Mouse (Mus musculus): ENCODE measurements at regions not wholly inside any gene's neighbourhood (a gene's known extent, or its start where the extent isn't known, plus 50 kb on each side); places are given as distances from the start of the nearest gene placed in this dataset.

DNA sequence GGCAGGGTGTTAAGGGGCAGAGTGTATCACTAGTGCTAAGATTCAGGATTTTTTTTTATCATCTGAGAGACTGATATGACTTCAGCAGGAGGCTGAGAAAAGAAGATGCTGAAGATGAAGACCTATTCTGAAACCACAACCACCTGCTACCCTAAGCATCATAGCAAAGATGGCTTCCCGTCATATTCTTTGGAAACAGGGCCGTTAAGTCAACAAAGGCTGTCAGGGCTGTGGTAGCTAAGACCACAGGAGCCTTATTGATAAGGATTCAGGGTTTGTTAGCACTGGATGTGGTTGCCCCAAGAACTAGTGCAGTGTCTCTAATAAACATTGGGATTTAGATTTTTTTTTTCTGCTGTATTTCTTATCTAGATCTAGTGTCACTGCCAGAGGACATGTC lies 56.7 kb upstream of the Rasgrp1 start:
- DNase-seq, result no peak

DNA sequence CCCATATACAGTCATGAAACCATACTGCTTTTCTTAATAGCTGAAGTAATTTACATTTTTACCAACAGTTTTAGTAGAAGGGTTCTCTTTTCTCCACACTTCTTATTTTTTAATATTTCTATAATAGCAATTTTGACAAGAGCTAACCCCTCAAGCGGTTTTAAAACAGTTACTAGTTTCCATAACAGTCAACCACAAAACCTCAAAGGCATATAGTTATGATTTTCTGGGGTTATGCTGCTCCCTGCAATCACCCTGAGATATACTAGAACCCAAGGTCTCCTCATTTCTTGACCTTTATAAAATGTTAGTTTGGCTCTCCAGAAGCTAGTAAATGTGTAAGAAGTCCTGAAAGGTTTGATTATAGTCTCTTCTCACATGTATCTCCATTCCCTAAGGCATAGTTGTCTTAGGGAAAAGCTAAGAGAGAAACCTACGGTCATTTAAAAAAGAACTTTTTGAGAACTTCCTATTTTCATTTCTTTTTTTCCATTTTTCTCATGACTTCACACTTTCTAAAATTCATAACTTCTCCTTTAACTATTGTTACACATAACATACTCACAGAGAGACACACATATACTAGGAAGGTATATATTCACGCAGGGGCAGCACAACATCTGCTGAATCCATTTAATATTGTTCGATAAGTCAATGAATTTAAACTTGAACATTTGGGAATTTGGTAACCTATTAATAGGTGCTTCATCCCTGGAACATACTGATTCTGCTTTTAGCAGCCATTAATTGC lies 60.8 kb upstream of the Rasgrp1 start:
- no peak for DNase-seq

DNA sequence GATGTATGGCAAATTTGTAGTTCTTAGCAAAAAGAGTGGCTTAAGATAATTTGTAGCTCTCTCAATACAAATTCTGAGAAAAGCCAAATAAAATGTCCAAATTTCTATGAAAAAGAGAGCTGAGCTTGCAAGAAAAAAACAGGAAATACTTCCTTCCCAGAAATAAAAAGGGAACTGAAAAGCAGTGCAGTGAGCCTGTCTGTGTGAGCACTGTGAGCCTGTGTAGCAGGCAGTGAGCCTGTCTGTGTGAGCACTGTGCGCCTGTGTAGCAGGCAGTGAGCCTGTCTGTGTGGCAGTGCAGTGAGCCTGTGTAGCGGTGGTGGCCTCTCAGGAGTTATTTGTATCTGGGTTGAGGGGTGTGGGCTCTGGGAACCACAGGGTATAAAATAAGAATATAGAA lies 62.7 kb upstream of the Rasgrp1 start:
- no peak for DNase-seq

DNA sequence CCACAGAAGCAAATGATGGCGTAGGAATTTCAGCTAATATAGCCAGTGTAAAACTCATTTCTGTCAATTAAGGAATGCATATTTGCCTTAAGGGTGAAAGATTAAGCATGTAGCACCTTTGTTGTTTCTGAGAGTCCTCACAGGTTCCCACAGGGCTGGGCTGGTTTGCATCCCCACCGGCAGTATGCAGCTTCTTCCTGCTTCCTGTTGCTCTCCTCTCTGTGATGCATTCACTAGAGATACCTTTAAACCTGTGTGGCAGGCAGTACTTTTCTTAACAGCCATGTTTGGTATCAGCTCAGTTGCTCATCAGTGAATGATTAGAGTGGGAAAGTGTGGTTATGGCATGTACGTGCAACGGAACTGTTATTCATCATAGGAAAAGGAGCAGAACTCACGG lies 65.4 kb upstream of the Rasgrp1 start:
- no peak for DNase-seq

DNA sequence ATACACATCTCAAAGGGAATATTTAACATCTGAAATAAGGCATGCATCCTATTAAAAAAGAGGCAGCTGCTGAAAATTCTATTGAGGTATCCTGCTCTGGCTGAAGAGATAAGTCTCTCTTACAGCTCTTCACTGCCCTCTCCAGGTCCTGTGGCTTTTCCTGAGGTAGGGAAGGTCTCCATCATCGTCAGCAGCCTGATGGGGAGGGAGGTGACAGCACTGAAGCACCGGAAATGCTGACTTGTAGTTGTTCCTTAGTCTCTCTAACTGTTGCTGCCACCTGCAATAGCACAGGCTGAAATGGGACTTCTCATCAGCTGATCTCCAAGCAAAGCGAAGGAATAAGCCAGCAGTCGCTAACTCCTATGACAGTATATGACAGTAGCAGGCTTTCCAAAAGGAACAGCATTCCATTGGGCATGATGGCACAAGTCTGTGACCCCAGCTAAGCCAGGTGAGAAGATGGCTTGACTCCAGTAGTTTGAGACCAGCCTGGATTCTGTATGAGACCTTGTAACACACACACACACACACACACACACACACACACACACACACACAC lies 69.3 kb upstream of the Rasgrp1 start:
- DNase-seq, result no peak

DNA sequence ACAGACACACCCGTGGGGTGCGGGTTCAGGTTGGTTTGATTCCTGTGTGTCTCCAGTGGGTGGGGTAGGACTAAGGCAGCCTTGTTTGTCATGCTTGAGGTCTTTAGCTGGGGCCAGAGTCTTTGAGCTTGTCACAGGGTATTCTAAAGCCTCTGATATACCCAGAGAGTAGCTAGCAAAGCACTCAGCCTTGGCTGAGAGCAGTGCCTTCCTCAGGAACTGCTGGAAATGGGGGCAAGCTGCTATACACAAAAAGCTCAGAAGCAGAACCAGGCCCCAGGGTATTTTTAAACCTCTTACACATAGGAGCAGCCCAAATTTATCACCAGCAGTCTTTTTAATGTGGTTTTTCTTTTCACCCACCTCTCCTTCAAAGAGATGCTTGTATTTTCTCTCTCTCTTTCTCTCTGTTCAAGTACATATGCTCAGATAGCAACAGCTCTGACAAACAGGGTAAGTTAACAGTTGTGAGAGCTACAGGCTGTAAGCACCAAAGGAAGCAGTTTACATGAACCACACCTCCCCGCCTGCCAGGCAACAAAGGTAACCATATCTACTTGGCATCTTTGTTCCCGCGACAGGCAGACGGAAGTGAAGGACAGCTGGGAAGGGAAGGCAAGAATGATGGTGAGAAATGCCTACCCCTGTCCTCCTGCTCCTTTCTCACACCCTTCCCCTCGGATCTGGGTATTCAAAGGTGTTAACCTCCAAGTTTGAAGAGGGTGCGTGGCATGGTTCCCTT lies 74.6 kb upstream of the Rasgrp1 start:
- DNase-seq, result no peak

DNA sequence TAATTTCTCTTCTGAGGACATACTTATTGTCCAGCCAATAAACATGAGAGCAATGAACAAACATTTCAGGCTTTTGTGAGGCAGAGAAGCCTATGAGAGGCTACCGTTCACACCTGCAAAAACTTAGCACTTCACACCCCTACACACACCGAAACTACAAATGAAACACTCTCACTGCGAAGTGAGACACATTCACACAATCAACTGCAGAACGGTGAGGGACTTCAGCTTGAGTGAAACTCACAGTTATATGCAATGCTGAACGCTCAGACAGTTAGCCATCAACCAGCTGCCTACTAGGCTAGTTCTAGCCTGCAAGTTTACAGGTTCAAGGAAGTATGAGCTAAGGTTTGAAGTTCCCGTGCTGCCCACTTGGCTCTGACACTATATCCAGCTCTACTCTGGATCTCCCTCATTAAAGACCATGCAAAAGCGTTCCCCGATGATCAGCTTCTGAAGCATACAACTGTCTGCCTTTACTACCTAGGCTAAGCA lies 75.4 kb upstream of the Rasgrp1 start:
- DNase-seq, result no peak

DNA sequence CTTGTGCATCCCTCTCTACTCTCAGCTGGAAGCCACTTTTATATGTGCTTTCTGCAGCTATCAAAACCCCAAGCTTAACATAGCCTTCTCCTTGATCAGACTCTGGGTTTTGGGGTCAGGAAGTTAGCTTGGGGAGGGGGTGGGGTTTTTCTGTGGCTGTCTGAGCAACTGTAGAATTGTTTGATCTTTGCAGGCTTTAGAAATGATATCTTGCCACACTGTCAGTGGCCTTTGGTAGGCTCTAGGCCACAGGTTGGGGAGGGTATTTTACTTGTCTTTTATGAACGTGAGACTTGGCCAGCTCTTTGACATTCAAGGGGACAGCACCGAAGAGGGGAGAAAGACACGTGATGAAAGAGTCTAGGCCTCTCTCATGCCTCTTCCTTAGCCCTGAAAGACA lies 75.9 kb upstream of the Rasgrp1 start:
- no peak for DNase-seq

DNA sequence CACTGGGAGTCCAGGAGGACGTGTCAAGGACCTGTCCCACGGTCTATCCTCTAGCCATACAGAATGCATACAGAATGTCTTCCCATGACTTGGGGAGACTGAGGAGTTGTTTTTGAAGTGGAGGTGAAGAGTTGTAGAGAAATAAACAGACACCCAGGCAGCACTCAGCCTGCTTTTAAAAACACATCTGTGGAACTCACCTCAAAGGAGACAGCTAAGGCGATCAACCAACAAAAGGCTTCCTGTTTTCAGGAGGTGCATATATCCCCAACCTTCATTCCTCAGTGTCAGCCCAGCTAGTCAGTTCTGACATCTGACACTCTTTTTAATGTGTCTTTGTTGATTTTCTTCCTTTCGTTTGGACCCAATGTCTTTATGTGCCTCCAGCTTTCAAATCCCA lies 78.6 kb upstream of the Rasgrp1 start:
- no peak for DNase-seq

DNA sequence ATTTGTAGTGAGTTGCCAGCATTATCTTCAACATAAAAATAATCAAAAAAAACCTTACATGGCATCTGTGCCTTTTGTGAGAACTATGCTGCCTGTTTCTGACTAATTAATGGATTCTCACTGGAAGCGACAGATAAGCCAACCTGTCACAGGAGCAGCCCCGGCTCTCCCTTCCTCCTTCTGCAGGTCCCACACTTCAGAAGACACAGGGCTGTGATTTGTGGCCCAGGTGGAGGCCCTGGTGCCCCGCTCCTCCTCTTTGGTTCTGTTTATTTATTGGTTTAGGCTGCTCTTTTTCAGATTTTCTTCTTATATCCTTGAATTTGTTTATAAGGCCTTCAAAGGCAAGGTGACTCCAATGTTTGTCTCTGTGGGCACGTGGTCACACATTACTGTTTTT lies 80.0 kb upstream of the Rasgrp1 start:
- DNase-seq, result no peak

DNA sequence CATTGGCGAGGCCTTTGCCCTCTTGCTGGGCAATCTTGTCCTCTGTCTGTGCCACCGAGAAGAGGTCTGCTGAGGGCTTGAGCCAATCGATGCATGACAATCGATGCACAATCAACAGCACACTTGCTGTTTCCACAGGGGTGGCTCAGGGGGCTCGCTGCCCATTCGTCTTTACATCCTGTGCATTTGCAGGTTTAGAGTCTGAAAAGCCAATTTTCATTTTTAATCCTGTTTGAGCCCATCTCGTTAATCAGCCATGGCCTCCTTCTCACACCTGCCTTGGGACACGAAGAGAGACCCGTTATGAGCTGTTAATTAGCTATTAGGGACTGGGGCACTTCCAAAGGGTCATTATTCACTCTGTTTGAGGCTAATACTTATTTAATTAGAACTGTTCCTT lies 86.4 kb upstream of the Rasgrp1 start:
- DNase-seq, result no peak

DNA sequence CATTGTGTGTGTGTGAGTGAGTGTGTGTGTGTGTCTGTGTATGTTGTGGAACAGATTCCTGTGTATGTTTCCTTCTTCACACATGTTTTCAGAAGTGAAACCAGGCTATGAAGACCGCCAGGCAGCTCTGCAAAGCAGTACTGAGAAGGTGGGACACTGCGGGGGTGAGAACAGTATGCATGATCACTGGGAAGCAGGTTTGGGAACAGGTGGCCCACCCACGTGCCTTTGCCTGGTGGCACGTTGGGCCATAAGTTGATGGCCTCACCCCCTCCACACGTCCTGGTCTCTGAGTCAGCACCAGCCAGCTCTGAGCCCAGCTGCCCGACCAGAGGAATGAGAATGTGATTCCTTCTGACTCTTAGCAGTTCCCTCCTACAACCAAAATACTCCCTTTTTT lies 89.2 kb upstream of the Rasgrp1 start:
- no peak for DNase-seq

DNA sequence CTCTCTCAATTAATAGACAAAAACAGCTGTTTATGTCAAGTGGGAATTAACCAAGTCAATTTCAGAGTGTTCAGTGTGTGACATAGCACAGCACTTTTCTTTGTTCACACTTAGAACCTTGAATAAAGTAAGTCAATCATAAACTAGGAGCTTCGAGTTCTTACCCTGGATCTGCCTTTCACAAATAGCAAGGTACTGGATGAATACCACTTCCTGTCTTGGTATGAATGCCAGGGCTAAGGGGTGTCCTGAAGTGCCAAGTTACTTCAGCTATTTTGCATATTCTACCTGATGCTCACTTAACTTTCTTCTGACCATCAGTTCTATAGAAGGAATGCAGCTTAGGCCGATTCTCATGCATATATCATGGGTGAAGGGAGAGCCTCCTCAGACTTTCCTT lies 90.1 kb upstream of the Rasgrp1 start:
- DNase-seq, result no peak

DNA sequence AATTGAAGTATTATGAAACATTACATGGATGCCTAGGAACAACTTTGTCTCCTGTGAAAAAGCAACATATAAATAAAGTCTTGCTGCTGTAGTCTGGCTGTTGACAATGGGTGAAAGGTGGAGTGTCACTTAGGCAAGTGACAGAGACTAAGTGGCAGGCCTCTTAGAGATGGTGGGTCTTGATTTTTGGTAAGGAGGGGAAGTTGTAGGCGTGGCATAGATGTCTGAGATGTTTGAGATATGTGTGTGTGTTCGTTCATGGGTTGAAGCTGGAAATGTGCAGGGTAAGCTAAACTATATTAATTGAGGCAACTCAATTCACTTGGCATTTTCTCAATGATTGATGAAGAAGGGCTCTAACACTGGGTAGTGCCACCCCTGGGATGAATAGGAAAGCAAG lies 90.7 kb upstream of the Rasgrp1 start:
- no peak for DNase-seq

DNA sequence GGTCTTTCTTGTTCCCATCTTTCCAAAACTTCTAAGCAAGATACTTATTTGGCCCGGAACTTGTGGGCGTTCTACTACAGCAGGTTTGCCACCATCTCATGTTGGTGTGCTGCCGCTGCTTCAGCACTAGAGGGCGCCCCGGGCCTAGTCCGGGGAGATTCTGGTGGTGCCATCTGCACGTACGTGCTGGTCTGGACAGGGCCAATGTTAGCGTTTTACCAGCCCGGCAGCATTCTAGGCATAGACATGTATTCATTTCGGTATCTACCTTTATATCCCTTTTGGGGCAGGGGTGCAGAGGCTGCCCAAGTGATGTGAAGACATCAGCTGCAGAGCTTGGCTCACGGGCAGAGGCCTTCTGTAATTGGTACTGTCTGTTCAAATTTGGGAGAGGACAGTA lies 95.3 kb upstream of the Rasgrp1 start:
- DNase-seq, result no peak

DNA sequence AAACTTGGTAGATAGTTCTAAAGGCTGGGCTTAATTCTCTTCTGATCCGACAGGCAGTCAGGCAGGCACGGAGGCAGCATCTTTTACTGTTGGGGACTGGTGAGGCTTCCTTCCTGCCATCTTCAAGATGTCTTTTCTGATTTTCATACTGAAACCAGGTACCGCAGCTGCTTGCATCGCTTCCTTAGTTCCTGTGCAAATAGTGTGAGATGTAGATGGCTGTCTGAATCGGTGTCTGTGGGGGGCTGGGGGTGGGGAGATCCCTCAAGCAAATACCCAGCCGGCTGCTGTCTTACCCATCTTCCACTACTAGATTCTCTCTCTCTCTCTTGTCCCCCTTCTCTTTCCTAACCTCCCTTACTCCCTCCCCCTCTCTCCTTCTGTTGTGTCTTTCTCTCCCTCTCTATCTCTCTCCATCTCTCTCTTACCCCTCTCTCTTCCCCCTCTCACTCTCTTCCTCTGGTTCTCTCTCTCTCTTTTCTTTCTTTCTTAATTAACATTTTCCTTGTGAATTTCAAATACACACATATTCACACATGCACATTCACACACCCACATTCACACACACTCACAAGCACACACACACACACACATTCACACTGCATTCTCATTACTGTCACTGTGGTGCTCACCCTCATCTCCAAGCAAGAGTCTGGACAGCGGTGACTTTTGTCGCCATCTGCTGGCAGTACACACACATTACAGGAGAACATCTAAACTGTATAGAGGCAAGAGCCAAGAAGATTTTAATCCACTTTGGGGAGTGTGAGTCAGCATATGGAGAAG lies 96.0 kb upstream of the Rasgrp1 start:
- peak; percentile 28 for DNase-seq

DNA sequence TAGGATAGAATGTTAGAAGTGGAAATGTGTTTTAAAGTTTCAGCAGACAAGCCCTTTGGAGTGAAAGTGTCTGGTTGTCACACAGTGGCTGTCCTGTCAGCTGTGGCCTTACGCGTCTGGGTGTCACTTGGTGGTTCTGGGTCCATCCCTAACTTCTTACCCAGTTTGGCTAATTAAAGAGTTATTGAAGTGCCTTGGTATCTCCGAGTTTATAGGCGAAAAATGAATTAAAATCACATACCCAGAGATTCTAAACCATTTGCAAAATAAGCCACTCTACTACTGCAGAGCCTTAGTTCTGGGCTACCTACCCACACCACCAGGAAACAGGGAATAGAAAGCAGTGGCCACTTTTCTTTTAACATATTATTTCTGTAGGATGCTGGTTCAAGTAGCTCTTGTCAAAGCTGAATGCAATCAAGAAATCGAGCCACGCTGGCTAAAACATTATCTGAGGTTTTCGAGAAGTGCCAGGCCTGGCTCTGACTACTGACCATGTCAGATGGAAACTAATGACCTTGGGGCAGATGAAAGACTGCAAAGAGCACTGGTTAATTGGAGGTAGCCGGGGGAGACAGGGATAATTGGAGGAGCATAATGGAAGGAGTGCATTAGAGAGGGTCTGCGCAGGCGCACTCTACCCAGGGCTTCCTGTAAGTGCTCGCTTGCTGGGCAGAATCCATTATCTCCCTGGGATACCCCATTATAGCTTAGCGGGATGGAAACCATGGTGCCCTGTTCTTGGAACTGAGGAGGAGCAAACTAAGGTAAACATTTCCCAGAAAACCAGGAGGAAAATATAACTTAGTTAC lies 96.8 kb upstream of the Rasgrp1 start:
- DNase-seq, result no peak

DNA sequence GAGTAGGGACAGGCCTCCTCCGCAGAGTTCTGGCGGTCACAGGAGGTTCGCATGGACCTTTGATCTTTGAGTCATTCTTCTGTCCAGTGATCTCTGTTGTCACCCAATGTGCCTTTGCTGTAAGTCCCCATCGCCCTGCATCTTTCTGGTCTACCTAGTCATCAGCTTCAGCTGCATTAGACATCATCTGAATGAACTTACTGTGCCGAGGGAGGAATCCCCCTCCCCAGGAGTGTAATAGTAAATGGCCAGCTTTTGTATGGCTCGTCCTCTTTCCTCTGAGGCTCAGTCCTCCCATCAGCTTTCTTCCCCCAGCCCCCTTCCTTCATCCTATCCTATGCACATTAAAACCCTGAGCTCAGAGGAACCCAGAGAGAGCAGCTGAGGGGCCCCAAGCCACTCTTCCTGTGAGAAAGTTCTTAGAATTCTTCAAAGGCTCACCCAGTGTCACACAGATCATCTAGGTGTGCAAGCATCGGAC lies 98.0 kb upstream of the Rasgrp1 start:
- no peak for DNase-seq

DNA sequence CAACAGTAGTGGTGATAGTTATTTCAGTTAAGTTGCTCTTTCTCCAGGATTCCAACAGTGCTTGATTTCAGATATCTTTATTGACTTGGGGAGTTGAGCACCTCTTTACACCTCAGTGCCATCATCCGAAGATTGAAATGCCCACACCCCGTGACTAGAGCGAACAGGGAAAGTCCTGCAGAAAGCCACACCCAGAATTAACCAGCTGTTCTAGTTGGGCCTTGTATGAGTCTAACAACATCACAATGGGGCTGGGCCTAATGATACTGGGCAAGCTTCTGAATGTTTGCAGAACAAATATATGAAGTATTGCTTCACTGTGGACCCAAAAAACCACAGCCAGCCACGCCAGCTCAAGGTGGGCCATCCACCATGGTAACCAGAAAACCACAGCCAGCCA lies 100.1 kb upstream of the Rasgrp1 start:
- no peak for DNase-seq

DNA sequence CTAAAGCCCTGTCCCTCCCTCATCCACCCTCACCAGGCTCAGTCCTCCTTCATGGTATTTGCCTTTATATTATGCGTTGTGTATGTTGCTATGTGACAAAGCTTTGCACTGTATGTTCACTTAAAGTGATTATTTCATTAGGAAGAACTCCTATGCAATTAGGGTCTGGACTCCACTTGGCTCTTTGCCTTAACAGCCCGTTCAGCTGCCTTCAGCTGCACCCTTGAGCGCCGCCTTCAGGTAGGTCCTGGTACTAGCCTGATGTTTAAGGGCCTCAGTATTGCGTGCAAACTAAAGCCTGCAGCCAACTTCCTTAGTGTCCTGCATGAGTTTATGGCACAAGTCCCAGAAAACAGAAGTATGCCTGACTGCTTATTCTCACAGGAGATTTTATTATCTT lies 101.9 kb upstream of the Rasgrp1 start:
- no peak for DNase-seq

DNA sequence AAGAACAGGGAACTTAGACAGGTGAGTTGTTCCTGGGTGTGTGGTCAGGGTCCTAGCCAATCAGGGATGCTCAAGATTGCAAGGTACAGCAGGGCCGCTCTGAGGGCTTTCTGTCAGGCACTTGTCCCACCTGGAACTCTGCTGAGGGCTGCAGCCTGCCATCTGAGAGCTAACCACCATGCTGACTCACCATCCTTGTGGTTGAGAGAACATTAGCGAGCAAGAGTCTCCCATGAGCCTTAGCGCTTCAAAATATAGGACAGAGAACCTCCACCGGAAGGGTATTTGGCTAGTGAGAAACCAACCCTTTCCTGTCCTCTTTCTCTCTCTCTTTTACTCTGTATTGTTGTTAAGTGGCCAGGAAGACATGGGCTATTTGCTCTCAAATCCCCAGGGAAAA lies 104.1 kb upstream of the Rasgrp1 start:
- DNase-seq, result no peak

DNA sequence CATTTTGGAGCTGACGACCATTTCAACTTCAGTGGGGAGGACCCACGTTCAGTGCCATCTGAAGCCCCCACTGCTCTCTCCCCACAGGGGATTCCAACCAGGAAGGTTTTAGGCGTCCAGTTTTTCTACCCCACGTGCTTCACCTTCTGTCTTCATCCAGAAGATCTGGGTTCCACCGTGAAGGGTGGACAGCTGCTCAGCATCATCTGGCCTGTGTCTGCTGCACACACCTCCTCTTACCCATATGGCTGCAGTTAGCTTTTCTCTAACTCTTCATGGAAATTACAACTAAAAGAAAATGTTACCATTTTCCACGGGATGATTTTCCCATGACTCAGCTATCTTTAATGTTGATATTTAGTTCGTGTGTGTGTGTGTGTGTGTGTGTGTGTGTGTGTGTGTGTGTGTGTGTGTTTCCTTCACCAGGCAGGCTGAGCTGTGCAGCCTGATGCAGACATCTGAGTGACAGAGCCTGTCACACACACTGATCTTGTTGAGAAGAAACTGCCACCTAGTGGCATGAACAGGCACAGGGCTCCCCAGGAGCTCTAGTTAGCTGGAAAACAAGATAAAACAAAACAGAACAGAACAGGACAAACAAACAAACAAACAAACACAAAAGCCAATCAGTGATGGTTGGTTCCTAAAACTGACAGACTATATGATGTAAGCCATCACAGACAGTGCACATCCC lies 107.5 kb upstream of the Rasgrp1 start:
- no peak for DNase-seq

All from cerebellum, adult 11 months (tissue).